Mouse (Mus musculus) gastrocnemius, adult 2 months (tissue): ENCODE results near the gene Wdr59. TPM values are rescaled to one million over a fixed set of nuclear protein-coding genes. Genes with fewer than 3 reads are reported as not detected.
A peak's percentile ranks its signal among the peaks of the same experiment; 100 is the strongest.

Experiments
- DNase-seq: peaks from one replicate; pipeline ENCODE4 v3.0.0; 2022
- H3K27ac ChIP-seq: fragments of 200-600 bp; 2 replicates; pipeline ENCODE4 v1.8.1; 2022; ENCODE audit warnings: mild to moderate bottlenecking
- H3K4me3 ChIP-seq: fragments of 200-600 bp; 2 replicates; pipeline ENCODE4 v1.8.1; 2022; ENCODE audit warnings: mild to moderate bottlenecking, moderate library complexity
- CTCF ChIP-seq: fragments of 200-600 bp; IDR thresholded peaks from 2 replicates; pipeline ENCODE4 v1.8.1; 2022; ENCODE audit warnings: antibody characterized with exemption, mild to moderate bottlenecking, moderate library complexity
- intact Hi-C: fragments of 180-260 bp; cut with DNase I; formaldehyde crosslinking; loops from one replicate; pipeline ENCODE4 v1.15.1; 2025
- total RNA-seq, 2 experiments: library from RNA; stranded (reverse); gene quantifications; 2 replicates each; pipeline ENCODE4 v1.2.3; 2021

Wdr59 gene
- total RNA-seq, 2 experiments from 2014 or later, result 7.9 to 8.2 TPM

GRCm38 (mm10) chr8:111469013-111469412 lies 52.9 kb downstream of the Wdr59 start:
- intact Hi-C loops, result no loop called here

DNA sequence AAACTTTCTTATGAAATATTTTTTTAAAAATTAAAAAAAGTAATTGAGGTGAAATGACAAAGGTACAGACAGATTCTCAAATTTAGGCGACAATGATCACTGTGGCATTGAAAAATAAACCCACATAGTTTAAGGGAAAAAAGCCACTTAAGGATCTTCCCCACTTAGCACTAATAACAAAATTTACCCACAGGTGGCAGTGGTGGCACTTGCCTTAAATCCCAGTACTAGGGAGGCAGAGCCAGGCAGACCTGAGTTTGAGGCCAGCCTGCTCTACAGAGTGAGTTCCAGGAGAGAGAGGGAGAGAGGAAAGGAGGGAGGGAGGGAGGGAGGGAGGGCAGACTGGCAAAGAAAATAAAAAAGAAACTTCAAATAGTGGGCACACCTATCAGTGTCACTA lies 56.6 kb downstream of the Wdr59 start:
- no peak overlapping the region for H3K4me3 ChIP-seq
- no peak for DNase-seq
- no peak overlapping the region for H3K27ac ChIP-seq
- peak; percentile 40 for TF ChIP-seq CTCF
- intact Hi-C loops, result no loop called here

More at GRCm38 (mm10) chr8:111469013-111469412, 52.9 kb downstream of the Wdr59 start:
- TF ChIP-seq CTCF, result no peak
- DNase-seq, result no peak
- Histone ChIP-seq H3K27ac (no peak overlapping the region), H3K4me3 (no peak overlapping the region)

DNA sequence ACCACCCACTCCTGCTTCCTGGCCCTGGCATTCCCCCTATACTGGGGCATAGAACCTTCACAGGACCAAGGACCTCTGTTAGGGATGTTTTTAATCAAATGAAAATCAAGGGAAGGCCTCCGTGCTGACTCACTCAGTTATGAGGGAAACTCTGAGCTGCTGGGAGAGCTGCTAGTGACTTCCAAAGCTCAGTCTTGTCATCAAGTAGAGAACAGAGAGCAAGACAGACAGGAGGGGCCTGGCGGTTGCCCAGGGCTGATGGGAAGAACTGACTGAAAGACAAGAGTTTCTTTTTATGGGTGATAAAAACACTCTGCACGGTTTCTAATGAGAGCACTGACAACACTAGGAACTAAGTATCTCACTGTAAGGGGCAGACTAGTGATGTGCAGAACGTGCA lies 57.4 kb downstream of the Wdr59 start:
- intact Hi-C loops, result loop anchor here (5.0 kb wide), 1 partner anchor 198 kb away; no protein-coding TSS in a partner anchor
- H3K4me3 ChIP-seq, result no peak overlapping the region
- TF ChIP-seq CTCF, result no peak
- peak overlapping the region; percentile 52 for H3K27ac ChIP-seq
- DNase-seq, result peak; percentile 58

DNA sequence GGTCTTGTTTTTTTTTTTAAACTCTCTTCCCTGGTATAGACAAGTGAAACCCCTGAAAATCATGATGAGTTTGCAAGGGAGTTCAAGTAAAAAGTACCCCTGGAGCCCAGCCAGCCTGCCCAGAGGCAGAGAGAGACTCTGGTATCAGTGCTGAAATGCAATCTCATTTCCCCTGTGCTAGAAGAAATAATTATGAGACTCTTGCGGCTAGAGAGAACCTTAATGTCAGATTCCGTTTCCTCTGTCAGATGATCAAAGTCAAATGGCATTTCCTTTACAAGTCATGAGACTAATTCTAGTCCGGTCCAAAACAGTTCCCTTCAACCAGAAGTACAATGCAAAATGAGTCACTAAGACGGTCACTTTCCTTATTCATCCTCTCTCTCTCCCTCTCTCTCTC lies 72.2 kb downstream of the Wdr59 start:
- no peak for TF ChIP-seq CTCF
- intact Hi-C loops, result no loop called here
- peak overlapping the region; percentile 57 for H3K27ac ChIP-seq
- DNase-seq, result no peak
- H3K4me3 ChIP-seq, result no peak overlapping the region

DNA sequence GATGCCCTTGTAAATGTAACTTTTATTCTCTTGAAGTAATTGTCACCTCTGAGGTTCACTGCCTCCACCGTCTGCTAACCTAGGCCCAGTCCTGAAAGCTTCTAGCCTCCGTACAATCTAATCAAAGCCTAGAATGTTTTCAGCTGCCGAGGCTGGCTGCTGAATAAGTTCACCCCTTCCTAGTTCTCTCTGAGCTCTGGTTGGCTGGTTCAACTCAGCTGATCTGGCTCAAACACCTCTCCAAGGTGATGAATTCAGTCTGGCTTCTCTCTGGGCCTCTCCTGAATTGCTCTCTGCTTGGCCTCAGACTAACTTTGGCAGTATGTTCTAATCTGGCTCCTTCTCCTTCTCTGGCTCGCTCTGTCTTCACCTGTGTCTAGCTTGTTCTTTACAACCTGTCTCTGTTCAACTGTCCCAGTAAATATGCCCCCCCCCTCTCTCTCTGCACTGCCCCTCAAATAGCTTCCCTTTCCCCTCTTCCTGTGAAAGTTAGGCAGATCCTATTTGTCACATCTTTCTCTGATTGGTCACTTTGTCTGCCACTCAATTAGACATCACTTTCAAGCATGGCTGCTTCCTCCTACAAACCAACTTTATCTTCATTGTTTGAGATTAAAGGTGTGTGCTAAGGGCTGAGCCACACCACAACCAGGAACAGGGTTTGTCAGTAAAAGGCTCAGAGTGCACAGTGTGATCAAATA lies 75.8 kb downstream of the Wdr59 start:
- DNase-seq, result no peak
- no peak overlapping the region for H3K4me3 ChIP-seq
- no peak for TF ChIP-seq CTCF
- intact Hi-C loops, result no loop called here
- no peak overlapping the region for H3K27ac ChIP-seq

- Histone ChIP-seq H3K4me3 (no peak overlapping the region), H3K27ac (no peak overlapping the region)
- TF ChIP-seq CTCF, result no peak
- DNase-seq, result no peak
- intact Hi-C loops, result no loop called here
These were observed 76.3 kb downstream of the Wdr59 start for GRCm38 (mm10) chr8:111445558-111445957.

DNA sequence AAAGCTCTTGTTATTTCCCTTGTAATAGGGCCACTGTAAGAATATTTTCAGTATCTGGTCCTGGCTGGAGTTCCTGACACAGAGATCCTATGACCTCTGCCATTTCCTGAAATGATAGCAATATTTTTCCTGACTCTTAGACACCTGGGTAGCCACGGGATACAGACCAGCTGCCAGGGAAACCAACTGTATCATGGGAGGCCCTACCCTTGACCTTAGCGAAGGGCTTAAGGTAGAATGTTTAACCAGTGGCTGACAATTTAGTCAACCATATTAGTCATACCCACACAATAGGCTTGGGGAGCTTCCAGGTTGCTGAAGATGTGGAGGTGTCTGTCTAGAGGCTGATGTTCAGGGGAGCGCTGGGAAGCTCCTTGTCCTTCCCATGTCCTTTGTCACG lies 77.6 kb downstream of the Wdr59 start:
- no peak for TF ChIP-seq CTCF
- Histone ChIP-seq H3K4me3 (no peak overlapping the region), H3K27ac (no peak overlapping the region)
- intact Hi-C loops, result no loop called here
- no peak for DNase-seq

DNA sequence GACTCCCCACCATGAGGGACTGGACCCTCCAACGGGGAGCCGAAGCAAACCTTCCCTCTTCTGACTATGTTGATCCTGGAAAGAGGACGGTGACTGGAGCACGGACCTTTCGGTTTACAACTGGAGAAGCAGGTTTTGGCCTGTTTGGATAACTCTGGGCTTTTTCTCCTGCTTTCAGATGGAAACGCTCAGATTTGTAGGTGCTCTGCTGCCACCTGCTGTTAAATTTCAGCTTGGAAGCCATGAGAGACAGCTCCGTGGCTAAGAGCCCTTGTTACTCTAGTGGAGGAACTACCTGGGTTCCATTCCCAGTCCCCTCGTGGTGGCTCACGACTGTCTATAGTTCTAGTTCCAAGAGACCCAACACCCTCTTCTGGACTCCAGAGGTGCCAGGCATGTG lies 82.7 kb downstream of the Wdr59 start:
- no peak overlapping the region for H3K4me3 ChIP-seq
- intact Hi-C loops, result loop anchor here (1.0 kb wide), 1 partner anchor 96 kb away; no protein-coding TSS in a partner anchor
- DNase-seq, result peak; percentile 59
- no peak overlapping the region for H3K27ac ChIP-seq
- peak; percentile 82 for TF ChIP-seq CTCF

DNA sequence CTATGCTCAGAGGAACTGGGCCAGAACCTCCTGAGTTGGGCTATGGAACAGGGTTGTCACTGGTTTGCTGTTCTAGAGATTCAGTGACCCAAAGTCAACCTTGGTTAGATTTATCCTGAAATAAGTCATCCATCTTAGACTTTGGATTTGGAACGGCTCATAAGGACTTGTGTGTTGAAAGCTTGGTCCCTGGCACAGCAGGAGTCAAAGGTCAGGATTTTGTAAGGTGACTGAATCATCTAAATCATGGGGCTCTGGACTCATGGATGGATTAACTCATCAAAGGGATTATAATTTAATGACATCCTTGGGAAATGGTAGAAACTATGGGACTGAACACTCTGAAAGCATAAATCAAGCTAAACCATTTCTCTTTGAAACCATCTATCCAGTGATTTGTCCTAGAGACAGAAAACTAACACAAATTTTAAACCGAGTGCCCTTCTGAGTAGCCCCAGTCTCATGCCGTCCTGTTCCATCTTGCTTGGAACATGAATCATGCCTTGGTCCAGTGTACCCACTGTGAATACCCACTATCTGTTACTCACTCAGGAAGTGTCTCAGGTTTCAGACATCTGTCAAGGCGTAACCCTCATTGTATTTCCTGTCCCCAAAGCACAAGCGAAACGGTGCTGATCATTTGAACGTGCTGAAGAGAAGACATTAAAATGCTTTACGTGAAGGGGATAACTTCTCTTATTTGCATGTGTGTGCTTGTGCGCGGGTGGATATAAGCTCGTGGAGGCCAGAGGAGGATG lies 86.6 kb downstream of the Wdr59 start:
- no peak for DNase-seq
- Histone ChIP-seq H3K27ac (no peak overlapping the region), H3K4me3 (no peak overlapping the region)
- no peak for TF ChIP-seq CTCF
- intact Hi-C loops, result no loop called here

GRCm38 (mm10) chr8:111424646-111425045 lies 97.2 kb downstream of the Wdr59 start:
- intact Hi-C loops, result loop anchor here (5.0 kb wide), 1 partner anchor 62 kb away; no protein-coding TSS in a partner anchor

GRCm38 (mm10) chr8:111424181-111424580 lies 97.7 kb downstream of the Wdr59 start:
- DNase-seq, result no peak
- intact Hi-C loops, result no loop called here
- TF ChIP-seq CTCF, result no peak
- Histone ChIP-seq H3K4me3 (no peak overlapping the region), H3K27ac (no peak overlapping the region)

More at GRCm38 (mm10) chr8:111424646-111425045, 97.2 kb downstream of the Wdr59 start:
- TF ChIP-seq CTCF, result no peak
- Histone ChIP-seq H3K27ac (no peak overlapping the region), H3K4me3 (no peak overlapping the region)
- no peak for DNase-seq

DNA sequence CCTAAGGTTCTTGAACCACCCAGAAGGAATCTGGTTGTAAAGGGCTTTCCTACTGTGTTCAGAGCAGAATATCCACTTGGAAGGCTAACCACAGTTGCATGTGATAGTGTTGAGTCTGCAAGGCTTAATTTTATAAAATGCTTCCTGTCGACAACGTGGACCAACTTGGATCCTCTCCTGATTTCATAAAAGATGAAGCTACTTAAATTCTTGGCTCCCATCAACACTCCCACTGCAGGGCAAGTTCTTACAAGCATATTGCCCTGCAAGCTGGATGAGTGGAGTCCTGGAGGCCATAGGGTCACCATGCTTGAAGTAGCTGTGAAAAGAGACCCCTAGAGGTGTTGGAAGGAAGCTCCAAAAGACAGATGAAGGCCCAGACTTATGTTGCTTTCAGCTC lies 99.3 kb downstream of the Wdr59 start:
- TF ChIP-seq CTCF, result no peak

GRCm38 (mm10) chr8:111419171-111419570 lies 102.7 kb downstream of the Wdr59 start:
- DNase-seq, result no peak
- intact Hi-C loops, result loop anchor here (2.0 kb wide), 1 partner anchor 244 kb away; no protein-coding TSS in a partner anchor
- TF ChIP-seq CTCF, result no peak
- Histone ChIP-seq H3K27ac (no peak overlapping the region), H3K4me3 (no peak overlapping the region)

More for the DNA sequence above, 99.3 kb downstream of the Wdr59 start:
- intact Hi-C loops, result no loop called here
- DNase-seq, result no peak
- Histone ChIP-seq H3K4me3 (no peak overlapping the region), H3K27ac (no peak overlapping the region)
